Mouse (Mus musculus): ENCODE data around the gene Wfdc15a.

Gene Wfdc15a

DNA sequence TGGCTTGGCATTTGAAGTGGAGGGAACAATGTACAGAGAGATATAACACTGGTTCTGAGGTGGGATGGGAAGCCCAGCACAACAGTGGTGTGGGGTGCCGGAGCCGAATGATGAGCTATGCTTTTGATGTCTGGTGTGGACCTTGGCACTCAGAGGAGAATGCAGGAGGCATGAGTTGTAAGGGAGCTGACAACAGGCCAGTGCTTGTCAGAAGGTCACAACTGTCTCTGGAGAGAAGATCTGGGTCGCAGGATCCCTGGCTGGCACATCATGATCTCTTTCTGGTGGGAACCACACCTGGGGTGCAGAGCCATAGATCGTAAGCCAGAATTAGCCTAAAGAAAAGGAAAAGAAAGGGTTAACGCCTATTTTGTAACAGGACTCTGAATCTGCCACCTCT, 22.1 kb downstream of the Wfdc15a start:
- no peak for DNase-seq (ENCODE audit: low read depth, low spot score)

DNA sequence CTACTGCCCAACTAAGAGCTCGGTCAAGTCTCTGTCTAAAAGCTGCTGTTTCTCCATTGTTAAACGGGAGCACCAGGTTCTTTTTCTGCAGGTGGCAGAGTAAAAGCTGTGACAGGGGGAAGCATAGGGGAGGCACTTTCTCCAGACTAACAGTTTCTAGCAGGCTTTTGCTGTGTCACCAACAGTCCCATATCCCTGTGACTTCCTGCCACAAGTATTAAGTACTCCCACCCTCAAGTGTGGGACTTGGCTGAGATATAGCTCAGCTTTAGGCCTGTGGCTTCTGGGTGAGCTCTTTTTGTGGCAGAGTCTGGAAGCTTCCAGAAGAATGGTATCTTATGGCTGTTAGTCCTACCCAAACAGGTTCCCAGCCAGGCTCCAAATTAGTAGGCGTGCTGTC, 24.1 kb downstream of the Wfdc15a start:
- DNase-seq (ENCODE audit: low read depth, low spot score) = no peak

DNA sequence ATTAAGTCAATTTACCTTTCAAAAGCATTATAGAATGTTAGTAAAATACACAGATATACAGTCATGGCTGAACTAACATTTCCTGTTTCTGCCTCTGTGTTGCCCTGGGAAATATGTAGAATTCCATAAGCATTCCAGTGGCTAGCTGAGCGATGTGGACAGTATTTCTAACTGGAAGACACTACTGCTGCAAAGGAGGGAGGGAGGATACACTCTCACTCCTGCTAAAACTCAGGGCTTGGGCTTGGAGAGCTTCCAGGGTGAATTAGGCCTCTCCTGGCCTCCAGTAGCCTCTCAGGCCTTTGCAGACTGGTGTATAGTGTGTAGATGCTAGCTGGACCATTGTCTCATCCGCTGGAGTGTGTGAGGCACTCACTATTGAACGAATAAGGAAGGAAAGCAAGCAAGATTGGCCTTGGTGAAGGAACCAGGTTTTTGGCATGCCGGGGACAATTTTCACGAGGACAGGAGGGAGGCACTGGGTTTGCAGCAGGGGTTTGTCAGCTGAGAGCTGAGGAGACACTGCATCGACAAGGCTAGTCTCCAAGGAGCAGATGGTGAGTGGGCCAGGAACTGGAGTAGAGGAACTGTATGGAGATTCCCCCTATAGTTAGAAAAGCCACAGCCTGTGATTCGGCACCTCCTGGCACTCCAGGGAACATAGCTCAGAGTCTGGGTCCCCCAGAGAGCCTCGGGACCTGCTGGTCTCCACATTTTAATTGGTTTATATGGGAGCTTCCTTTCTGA, 25.1 kb downstream of the Wfdc15a start:
- no peak for DNase-seq (ENCODE audit: low read depth, low spot score)

DNA sequence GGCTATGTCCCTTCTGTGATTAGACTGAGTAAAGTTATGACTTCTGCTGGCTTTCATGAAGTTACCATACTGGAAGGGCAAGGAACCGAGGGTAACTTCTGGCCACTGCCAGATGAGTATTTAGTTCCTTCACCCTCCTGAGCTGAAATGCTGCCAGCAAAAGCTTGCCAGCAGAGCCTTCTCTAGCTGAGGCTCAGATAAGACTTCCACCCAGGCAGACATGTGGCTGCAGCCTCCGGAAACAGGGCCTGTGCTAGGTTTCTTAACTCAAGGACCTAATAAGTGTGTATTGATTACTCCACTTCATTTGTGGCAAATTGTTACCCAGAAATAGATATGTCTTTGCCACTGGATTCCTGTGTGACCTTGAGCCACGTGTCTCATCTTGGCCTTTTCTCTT, 26.5 kb downstream of the Wfdc15a start:
- no peak for DNase-seq (ENCODE audit: low read depth, low spot score)

DNA sequence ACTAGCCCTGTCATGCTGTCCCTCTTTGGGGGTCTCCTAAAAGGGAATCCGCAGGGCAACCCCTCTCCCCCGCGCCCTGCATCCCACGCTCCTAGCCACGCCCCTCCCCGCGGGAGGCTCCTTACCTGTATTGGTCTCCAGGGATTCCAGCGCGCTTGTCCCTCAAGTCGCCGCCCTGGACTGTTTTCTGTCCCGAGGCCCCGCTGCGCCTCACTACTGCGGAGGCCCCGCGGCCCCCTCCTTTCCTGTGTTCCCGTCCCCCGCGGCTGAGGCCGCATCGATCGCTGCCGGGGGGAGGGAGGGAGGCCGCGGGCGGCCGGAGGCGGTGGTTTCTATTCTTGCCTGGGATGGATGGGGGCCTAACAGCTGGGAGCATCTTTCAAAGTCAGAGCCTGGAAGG, 29.0 kb downstream of the Wfdc15a start, which contains the start of gene Kcns1:
TSS of gene Kcns1 (minus strand) at position 212 of the 400 bp plus-strand sequence.
- DNase-seq (ENCODE audit: low read depth, low spot score) = no peak

- DNase-seq (ENCODE audit: low read depth, low spot score) = no peak
Measured at GRCm38 (mm10) chr2:164170326-164170725, 29.6 kb downstream of the Wfdc15a start.

GRCm38 (mm10) chr2:164168571-164168946, 31.4 kb downstream of the Wfdc15a start:
- DNase-seq (ENCODE audit: low read depth, low spot score) = peak; percentile 69

DNA sequence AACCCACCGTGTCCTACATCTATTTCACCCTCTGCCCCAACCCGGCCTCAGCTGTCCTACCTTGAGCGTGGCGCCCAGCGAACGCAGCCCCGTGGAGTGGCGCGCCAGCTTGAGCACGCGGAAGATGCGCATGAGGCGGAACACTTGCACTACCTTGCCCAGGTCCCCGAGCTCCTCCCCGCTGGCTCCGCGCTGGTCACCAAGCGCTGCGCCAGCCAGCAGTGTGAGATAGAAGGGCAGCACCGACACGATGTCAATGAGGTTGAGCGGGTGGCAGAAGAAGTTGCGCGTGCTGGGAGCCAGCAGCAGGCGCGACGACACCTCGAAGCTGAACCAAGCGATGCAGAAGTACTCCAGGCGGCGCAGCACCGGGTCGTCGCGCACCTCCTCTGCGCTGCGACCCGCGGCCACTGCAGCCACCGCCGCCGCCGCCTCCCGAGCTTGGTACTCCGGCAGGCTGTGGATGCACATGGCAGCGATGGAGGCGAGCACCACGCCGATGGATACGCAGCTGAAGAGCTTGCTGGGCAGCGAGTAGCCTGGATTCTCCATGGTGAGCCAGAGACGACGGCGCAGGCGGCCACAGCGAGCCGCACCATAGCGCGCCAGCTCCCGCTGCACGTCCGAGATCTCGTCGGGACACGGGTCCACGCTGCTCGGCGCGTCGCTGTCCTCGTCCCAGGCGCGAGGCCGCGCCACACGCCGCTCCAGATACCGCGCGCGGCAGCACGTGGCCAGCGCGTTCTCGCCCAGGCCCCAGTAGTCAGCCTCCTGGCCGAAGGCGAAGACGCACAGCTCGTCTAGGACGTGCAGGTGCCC, 32.0 kb downstream of the Wfdc15a start:
- DNase-seq (ENCODE audit: low read depth, low spot score) = no peak

- DNase-seq (ENCODE audit: low read depth, low spot score) = no peak
Measured at GRCm38 (mm10) chr2:164164941-164165340, 35.0 kb downstream of the Wfdc15a start.

- no peak for DNase-seq (ENCODE audit: low read depth, low spot score)
Measured at GRCm38 (mm10) chr2:164161515-164162055, 38.3 kb downstream of the Wfdc15a start.

GRCm38 (mm10) chr2:164158838-164159237, 41.1 kb downstream of the Wfdc15a start:
- no peak for DNase-seq (ENCODE audit: low read depth, low spot score)

DNA sequence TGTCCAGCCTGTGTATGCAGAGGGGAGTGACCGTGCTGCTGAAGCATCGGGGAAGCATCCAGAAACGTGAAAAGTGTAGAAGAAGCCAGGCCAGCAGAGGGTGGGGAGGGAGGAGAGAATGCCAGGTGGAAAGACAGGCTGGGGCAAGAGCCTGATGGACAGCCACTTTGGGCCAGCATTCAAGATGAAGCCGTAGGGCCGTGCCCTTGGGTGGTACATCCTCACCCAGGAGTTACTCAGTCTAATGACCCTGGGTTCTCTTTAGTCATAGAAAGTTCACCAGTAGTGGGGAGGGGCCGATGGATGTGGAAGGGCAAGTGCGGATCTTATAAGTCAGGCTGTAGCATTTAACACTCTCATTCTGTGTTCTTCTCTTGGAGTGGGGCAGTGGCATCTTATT, 43.8 kb downstream of the Wfdc15a start:
- DNase-seq (ENCODE audit: low read depth, low spot score) = no peak

DNA sequence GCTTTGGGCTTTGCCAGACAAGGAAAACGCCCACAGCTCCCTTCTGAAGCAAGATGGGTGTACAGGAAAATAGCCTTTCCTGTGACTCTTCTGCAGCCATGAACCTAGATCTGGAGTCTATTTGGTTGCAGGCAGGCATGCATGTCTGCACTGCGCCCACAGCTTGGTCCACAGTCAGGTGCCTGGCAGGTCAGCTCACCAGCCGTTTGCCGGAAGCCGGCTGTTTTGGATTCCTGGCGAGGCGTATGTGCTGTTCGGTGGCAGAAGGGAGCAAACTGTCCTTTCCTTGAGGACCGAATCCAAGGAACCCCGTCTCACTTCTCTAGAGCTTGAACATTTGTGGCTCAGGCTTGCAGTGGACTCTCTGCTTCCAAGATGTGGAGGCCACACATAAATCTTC, 45.9 kb downstream of the Wfdc15a start:
- DNase-seq (ENCODE audit: low read depth, low spot score) = no peak

DNA sequence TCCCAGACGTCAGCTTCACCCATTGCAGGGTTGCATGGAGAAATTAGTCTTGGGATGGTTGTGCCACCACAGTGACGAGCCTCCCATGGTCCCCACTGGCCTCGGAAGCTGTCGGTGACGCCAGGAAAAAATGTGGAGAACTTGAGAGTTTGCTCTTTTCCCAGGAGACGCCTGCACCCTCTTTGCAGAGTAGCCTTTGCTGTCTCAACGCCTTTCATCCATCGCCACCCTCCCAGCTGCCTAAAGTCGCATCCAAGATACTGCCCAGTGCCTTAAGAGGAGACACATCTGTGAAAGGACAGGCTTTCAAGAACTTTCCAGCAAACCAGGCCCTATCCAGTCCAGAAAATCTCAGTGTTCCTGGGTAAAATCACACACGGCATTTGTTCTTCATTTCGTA, 47.6 kb downstream of the Wfdc15a start:
- DNase-seq (ENCODE audit: low read depth, low spot score) = no peak

DNA sequence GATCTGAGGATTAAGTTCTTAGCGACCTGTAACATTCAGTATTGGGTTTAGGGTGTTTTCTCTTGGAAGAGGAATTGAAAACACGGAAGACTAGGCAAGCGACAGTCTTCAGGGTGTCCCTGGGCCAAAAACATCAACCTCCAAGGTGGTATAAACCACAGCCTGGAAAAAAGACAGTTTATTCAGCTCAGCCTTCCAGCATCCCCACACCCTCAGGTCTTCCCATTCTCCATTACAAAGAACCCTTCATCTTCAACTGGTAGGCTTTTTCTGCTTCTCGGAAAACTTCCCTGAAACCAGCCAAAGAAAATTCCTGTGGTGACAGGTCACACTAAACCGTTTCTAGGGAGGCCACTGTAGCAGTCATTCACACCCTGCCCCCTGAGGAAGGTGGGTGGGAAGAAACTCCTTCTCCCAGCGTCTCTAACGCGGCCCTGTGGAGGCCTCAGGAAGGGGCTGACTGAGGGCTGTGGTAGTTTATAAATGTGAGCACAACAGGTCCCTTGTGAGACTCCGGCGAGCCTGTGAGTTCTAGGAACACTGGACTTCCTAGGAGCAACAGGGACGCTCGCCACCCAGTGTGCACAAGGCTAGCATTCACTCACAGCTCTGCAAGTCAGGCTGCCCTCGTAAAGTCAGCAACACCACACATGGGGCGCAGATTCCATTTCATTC, 49.7 kb downstream of the Wfdc15a start:
- no peak for DNase-seq (ENCODE audit: low read depth, low spot score)

Measured in CD4-positive, CD25-positive, alpha-beta regulatory T cell, adult 2 months (primary cell).